Mouse (Mus musculus): ENCODE data around the gene Ntn4.

- TF ChIP-seq CHD2 (IDR thresholded peaks at IDR 0.05; ENCODE audit: low read depth, low read length) (no peak), ZC3H11A (IDR thresholded peaks at IDR 0.05; ENCODE audit: borderline replicate concordance, low read depth, low read length) (no peak), ZNF384 (IDR thresholded peaks at IDR 0.05; ENCODE audit: low read depth, low read length) (no peak), HCFC1 (IDR thresholded peaks at IDR 0.05; ENCODE audit: borderline replicate concordance, insufficient read depth, low read length) (no peak), MAFK (IDR thresholded peaks at IDR 0.05; ENCODE audit: insufficient read depth, low read depth, low read length) (no peak)
Measured at GRCm38 (mm10) chr10:93649127-93649526, 8.6 kb downstream of the Ntn4 start.

Data from ES-E14 (cell line).